Mouse (Mus musculus) T-helper 17 cell (primary cell): ENCODE measurements around the gene Omt2a.
"Not testable (repeated sequence)": the region's sequence is repeated elsewhere in the genome, so short reads cannot be mapped to it uniquely, and the experiment has no call there.

Experiments
- in situ Hi-C, 2 experiments: fragments of 300-600 bp; cut with MboI, MseI; formaldehyde crosslinking; loops; 1 replicate in 1 of 2; 2 replicates in 1 of 2; pipeline ENCODE4 v1.15.1; 2025; ENCODE audit warnings: high pct_unique_total_duplicates in 2 of 2

Gene Omt2a

DNA sequence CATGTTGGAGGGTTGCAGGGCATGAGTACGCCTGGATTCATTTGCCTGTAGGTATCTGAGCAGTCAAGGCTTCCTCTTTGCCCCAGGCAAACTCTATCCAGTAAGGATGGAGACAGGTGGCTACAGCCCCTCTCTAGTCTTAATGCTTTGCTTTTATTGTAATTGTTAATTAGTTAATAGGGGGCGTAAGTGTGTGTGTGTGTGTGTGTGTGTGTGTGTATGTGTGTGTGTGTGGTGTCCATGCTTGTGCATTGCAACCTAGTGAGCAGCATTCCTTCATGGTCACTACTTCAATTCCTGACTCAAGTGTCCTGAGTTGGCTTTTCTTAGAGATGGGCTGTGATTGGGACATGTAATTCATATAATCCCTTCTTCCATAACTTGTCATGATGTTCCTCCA is at the start of gene Omt2a:
Gene Omt2a, minus strand, starts transcription at position 101 of the 400 bp plus-strand sequence.
- in situ Hi-C loops: no loop called here

DNA sequence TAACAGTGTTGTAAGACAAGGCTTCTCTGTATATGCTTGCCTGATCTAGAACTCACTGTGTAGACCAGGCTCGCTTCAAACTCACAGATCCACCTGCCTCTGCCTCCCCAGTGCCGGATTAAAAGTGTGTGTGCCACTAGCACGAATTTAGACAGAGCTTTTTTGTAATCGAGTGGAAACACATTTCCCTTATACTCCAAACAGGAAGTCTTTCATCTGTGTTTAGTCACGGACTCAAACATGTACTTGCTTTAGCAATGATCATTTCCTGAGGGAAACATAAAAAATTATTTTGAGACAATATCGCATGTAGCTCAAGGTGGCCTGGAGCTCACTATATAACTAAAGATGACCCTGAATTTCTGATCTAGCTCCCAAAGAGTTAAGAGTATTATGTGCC is 48.8 kb upstream of the Omt2a start:
- in situ Hi-C loops: loop anchor here in 1 of 2 experiments (5.0 kb wide), 1 partner anchor 116 kb away; no protein-coding TSS in a partner anchor

- in situ Hi-C loops: loop anchor here in 1 of 2 experiments (5.0 kb wide), 1 partner anchor 113 kb away; no protein-coding TSS in a partner anchor
Measured at GRCm38 (mm10) chr9:78360484-78360872, 45.9 kb upstream of the Omt2a start.

GRCm38 (mm10) chr9:78359750-78360483 is 45.3 kb upstream of the Omt2a start:
- in situ Hi-C loops: loop anchor here (5.0 to 10.0 kb wide), 2 partner anchors 113 to 185 kb away; no protein-coding TSS in a partner anchor

DNA sequence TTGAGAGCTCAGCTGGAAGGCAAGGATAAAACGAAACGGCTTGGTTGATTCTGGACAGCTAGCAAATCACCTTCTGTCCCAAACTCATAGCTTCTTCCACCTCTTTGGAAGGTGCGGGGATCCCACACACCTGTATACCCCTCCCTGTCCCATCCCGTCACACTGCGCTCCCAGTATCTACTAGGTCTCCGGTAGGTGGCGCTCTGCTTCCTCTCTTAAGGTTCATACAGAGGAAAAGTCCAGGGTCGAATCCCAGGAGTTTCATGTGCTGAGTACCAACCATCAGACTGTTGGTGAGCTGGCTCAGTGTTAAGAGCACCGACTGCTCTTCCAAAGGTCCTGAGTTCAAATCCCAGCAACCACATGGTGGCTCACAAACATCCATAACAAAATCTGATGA is 43.5 kb upstream of the Omt2a start:
- in situ Hi-C loops: loop anchor here in 1 of 2 experiments (10.0 kb wide), 1 partner anchor 187 kb away; no protein-coding TSS in a partner anchor

- in situ Hi-C loops: loop anchor here in 1 of 2 experiments (10.0 kb wide), 1 partner anchor 189 kb away; no protein-coding TSS in a partner anchor
Measured at GRCm38 (mm10) chr9:78355611-78356010, 41.0 kb upstream of the Omt2a start, which contains the start of gene Gsta2. Gsta2 (minus strand) TSS chr9:78355788.

DNA sequence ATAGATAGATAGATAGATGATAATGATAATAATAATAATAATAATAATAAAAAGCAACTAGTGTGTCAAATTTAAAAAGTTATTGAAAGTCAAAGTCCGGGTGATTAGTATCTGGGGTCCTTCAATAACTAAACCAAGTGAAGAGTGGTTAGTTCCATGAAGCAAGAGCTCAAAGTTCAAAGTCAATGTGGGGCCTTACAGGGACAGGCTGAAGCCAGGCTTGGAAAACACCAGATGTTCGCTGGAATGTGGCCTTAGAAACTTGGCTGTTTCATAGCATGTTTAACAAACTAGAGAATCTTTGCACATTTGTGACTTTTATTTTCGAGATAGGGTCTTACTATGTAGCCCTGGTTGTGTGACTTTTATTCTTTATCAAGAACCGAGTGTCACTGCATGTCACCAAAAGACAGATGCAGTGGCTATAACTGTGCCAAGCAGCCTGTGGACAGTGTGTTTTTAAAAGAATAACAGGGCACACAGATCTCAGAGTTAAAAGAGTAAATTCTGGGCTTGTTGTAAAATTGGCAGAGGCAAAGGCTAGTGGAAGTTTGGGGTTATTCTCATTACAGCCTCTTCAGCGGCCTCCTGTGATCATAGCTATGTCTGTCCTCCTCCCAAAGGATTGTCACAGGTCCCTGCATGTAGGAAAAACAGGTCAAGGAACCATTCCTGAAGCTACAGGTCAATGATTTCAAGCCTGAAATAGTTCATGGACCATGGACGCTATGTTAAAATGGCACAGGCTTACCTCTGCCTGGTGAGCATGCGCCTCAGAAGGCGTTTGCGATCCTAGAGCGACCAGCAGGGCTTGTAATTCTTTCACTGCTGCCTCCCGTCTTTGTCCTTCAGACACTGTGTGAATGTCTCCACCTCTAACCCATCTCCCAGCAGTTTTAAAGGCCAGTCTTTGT is 40.3 kb upstream of the Omt2a start:
- in situ Hi-C loops: loop anchor here in 1 of 2 experiments (10.0 kb wide), 1 partner anchor 190 kb away; no protein-coding TSS in a partner anchor

GRCm38 (mm10) chr9:78351504-78352220 is 37.1 kb upstream of the Omt2a start:
- in situ Hi-C loops: loop anchor here in 1 of 2 experiments (10.0 kb wide), 1 partner anchor 193 kb away; no protein-coding TSS in a partner anchor

GRCm38 (mm10) chr9:78350007-78350406 is 35.4 kb upstream of the Omt2a start:
- in situ Hi-C loops: loop anchor here in 1 of 2 experiments (10.0 kb wide), 1 partner anchor 195 kb away; no protein-coding TSS in a partner anchor

DNA sequence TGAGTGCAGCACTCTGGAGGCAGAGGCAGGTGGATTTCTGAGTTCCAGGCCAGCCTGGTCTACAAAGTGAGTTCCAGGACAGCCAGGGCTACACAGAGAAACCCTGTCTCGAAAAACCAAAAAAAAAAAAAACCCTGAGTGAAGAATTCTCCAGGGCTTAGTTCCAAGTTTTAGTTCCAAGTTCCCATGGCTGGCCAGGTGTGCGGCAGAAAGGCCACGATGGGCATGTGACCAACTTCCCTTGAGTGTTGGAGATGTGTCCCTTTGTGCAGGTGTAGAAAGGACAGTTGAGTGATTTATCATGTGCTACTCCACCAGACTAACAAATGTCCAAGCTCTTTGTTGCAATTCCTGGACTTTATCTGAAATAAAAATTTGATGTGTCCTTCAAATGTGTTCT is 34.5 kb upstream of the Omt2a start:
- in situ Hi-C loops: loop anchor here in 1 of 2 experiments (5.0 kb wide), 1 partner anchor 57 kb away; no protein-coding TSS in a partner anchor

GRCm38 (mm10) chr9:78348206-78349004 is 33.8 kb upstream of the Omt2a start:
- in situ Hi-C loops: loop anchor here in 1 of 2 experiments (5.0 kb wide), 1 partner anchor 56 kb away; no protein-coding TSS in a partner anchor

DNA sequence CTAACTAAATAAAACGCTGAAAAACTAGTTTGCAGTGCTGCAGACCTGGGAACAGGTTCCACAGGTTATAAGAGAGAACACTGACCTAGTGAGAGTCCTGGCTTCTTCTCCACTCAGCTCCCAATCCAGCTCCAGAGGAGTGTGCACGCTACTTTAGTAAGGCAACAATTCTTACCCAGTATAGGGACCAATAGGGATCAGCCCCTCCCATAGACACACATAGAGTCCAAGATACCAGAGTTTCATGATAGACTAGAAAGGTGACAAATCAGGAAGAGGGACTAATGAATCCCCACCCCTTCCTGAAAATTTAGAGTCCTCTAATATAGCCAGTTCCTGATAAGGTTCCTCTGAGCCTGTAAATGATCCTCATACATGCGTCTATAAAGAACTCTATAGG is 32.4 kb upstream of the Omt2a start:
- in situ Hi-C loops: loop anchor here in 1 of 2 experiments (5.0 kb wide), 1 partner anchor 55 kb away; no protein-coding TSS in a partner anchor

GRCm38 (mm10) chr9:78345235-78345634 is 30.6 kb upstream of the Omt2a start:
- in situ Hi-C loops: loop anchor here in 1 of 2 experiments (5.0 kb wide), 1 partner anchor 53 kb away; no protein-coding TSS in a partner anchor

- in situ Hi-C loops: not testable (repeated sequence)
Measured at GRCm38 (mm10) chr9:78343055-78343454, 28.5 kb upstream of the Omt2a start.

- in situ Hi-C loops: not testable (repeated sequence)
Measured at GRCm38 (mm10) chr9:78342494-78342893, 27.9 kb upstream of the Omt2a start.

DNA sequence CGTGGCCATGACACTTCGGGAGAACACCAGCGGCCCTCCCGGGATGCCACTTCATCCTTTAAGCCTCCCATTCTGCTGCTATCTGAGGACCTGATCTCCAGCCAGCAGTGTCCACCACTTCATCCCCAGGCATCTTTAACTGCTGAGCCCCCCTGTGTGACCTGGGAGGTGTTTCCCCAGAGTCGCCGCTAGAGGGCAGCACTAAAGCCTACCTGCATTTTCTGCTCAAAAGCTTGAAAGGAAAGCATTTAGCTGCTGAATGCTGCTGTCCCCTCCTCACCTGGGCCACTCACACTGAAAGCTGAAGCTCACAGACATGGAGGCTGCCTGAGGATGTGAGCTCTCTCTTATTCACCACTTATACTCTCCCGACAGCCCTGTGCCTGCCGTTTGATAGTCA is 25.7 kb upstream of the Omt2a start:
- in situ Hi-C loops: not testable (repeated sequence)

DNA sequence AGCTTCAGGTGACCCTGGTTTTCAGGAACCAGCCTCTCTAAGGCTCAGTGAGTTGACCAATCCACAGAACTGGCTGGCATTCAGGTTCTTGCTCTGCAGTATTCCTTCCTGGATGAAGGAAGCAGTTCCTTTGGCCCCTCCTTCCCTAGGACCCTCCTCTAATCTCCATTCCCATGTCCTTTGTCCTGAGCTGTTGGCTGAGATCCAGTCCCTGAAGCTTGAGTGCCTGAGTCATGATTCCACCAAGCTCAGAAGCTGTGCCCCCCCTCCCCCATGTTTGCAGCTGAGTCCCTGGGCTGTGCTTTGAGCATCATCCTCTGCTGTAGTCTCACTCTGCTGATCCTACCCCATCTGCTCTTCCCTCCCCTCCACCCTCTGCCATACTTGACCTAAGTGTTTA is 22.5 kb upstream of the Omt2a start:
- in situ Hi-C loops: loop anchor here (5.0 to 10.0 kb wide), 2 partner anchors 40 to 218 kb away; no protein-coding TSS in a partner anchor

DNA sequence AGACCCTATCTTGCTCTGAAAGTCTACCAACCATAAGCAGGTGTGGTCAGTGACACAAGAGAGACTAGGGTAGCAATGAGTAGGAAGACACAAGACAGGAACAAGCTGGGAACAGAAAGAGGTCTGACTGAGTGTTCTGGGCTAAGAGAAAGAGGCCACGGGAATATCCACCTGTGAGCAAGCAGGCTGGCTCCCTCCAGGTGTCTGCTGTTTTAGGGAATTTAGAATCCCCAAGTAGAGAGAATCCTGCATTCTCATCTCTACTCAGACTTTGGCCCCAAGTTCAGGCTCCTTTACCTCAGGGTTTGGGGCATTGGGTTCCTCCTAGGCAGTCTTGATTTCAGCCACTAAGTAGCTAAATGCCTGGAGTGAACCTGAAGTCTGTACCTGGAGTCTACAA is 12.7 kb upstream of the Omt2a start, which contains the start of gene Omt2b:
Gene Omt2b, plus strand, starts transcription at position 301 of the 400 bp plus-strand sequence.
- in situ Hi-C loops: not testable (repeated sequence)

GRCm38 (mm10) chr9:78319499-78319898 is 4.9 kb upstream of the Omt2a start:
- in situ Hi-C loops: no loop called here

- in situ Hi-C loops: not testable (repeated sequence)
Measured at GRCm38 (mm10) chr9:78308122-78308521, 6.5 kb downstream of the Omt2a start.
